Mouse (Mus musculus): Measurements from ENCODE around the gene Ctcf.

The Ctcf gene

DNA sequence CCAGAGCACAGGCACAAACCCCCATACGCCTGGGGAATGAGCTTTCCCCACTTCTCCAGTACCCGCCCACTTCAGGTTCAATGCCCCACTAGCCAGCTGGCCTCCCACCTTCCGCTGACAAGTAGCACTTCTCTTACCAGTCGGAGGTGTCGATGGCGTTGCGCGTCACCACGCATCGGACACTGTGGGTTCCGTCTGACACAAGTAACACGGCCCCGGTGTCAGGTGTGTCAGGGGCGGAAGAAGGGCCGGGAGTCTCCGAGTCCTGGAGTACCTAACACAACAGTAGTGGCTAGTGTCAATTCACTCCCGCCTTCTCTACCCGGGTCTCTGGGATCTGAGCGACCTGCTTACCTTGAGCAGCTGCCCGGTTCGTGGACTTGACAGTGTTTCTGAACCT lies 64.2 kb downstream of the Ctcf start:
- no peak for DNase-seq (ENCODE audit: extremely low read depth, low read depth, low spot score)

DNA sequence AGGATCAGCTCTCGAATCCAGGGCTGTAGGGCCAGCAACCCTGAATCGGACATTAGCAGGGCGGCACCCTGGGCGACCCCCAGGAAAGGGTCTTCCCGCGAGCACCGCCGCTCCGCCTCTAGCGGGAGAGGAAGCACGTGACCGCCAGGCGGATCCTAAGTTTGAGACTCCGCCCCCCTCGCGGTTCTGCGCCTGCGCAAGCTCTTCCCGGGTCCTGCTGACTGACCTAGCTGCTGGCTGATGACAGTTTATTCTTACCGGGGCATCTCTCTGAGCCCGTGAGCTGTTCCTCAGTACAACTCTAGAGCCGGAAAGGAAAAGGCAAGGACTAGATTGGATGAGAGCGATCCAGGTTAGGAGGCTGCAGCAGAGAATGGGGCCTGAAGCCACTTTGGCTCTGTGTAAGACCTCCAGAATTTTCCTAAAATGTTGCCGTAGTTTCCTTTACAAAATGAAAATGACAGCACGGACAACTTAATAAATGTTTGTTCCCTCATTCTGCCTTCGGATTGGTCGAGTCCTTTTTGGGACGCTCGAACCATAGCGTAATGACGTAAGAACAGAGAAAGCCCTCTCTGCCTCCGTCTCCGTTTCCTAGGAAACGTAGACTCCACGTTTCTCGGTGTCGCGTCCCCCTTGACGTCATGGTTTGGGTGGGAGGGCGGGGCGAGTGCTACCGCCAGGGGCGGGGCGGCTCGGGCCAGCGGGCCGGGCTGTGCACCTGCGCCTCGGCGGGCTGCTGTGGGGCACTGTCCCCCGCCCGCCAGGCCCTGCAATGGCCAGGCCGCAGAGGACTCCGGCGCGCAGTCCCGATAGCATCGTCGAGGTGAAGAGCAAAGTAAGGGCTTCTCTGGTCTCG lies 64.8 kb downstream of the Ctcf start, which contains the start of the genes Acd and Pard6a:
Gene Acd, minus strand, starts transcription at position 137 of the 859 bp plus-strand sequence.
Gene Pard6a, plus strand, starts transcription at position 183 of the 859 bp plus-strand sequence.
- DNase-seq (ENCODE audit: extremely low read depth, low read depth, low spot score): no peak

DNA sequence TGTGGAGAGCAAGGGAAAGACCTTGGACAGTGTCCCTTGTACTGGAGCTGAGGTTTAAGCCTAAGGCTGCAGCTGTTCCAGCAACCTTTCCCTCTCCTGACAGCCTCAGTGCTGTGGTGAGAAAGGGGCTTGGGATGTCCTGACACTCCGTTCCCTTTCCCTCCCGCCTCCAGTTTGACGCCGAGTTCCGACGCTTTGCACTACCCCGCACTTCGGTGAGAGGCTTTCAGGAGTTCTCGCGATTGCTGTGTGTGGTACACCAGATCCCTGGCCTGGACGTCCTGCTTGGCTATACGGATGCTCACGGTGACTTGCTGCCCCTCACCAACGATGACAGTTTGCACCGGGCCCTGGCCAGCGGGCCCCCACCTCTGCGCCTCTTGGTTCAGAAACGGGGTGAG lies 65.6 kb downstream of the Ctcf start:
- no peak for DNase-seq (ENCODE audit: extremely low read depth, low read depth, low spot score)

DNA sequence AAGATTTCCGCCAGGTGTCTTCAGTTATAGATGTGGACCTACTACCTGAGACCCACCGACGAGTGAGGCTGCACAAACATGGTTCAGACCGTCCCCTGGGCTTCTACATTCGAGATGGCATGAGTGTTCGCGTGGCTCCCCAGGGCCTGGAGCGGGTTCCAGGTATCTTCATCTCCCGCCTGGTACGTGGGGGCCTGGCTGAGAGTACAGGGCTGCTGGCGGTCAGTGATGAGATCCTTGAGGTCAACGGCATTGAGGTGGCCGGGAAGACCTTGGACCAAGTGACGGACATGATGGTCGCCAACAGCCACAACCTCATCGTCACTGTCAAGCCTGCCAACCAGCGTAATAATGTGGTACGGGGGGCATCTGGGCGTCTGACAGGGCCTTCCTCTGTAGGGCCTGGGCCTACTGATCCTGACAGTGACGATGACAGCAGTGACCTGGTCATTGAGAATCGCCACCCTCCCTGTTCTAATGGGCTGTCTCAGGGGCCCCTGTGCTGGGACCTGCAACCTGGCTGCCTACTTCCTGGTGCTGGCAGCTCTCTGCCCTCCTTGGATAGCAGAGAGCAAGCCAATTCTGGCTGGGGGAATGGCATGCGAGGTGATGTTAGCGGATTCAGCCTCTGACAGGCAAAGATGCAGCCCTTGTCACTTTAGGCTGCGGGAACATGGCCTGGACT lies 66.5 kb downstream of the Ctcf start:
- DNase-seq (ENCODE audit: extremely low read depth, low read depth, low spot score): no peak

DNA sequence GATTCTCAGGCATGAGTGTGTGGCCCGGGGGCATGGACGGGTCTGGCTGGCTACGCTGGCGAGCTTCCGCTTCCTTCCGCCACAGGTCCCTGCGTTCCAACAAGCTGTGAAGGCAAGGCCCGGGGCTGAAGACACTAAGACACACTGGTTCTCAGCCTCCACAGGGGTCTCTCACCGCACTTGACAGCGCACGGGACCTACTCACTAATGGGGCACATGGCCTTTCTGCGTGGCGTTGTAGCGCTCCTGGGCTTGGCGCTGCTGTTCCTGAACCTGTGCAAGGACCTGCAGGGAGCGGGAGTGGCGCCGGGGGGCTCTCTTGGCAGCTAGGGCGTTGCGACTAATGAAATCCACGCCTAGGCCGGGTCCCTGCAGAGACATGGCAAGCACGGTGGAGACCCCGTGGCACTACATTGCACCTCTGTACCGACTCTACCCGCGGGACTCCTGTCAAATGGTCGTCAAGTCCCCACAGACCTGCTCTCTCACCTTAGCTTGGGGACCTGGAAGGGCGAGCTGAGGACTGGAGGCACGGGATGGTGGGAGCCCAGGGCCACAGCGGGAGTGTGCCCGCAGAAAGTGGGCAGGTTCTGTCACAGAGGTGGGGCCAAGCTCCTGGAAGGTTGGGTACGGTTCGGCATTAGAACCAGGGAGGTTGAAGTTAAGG lies 67.9 kb downstream of the Ctcf start:
- DNase-seq (ENCODE audit: extremely low read depth, low read depth, low spot score): no peak

DNA sequence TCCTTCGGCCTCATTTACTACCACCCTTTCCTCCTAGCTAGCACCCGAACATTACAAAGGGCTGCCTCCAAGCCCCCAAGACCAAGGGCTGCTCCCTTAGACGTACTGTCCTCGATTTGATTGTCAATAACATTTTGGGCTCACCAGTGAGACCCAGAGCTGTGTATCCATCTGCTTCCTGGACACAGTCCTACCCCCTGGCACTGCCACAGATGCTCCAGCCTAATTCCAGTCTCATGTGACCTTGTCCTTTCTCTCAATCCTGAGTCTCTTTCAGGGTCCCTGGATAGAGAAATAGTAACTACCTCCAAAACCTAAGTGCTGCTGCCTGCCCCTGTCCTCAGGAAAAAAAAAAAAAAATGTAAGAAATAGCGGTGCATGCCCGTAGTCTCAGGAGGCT lies 68.6 kb downstream of the Ctcf start:
- DNase-seq (ENCODE audit: extremely low read depth, low read depth, low spot score): no peak

DNA sequence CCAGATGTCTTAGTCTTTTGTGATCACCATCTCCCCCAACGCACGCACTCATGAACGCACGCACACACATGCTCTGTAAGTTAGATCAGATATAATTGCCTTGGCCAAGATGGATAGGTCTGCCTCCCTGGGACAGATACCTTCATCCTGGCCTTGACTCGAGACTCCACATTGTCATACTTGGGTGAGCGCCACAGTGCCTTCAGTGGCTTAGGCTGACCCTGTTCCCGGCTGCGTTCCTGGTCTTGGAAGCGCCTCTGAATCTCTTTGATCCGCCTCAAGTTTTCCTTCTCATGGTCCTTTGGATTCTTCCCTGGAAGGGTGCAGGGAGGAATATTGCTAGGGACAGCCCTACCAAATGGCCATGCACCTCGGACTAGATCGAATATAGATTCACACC lies 70.1 kb downstream of the Ctcf start:
- no peak for DNase-seq (ENCODE audit: extremely low read depth, low read depth, low spot score)

DNA sequence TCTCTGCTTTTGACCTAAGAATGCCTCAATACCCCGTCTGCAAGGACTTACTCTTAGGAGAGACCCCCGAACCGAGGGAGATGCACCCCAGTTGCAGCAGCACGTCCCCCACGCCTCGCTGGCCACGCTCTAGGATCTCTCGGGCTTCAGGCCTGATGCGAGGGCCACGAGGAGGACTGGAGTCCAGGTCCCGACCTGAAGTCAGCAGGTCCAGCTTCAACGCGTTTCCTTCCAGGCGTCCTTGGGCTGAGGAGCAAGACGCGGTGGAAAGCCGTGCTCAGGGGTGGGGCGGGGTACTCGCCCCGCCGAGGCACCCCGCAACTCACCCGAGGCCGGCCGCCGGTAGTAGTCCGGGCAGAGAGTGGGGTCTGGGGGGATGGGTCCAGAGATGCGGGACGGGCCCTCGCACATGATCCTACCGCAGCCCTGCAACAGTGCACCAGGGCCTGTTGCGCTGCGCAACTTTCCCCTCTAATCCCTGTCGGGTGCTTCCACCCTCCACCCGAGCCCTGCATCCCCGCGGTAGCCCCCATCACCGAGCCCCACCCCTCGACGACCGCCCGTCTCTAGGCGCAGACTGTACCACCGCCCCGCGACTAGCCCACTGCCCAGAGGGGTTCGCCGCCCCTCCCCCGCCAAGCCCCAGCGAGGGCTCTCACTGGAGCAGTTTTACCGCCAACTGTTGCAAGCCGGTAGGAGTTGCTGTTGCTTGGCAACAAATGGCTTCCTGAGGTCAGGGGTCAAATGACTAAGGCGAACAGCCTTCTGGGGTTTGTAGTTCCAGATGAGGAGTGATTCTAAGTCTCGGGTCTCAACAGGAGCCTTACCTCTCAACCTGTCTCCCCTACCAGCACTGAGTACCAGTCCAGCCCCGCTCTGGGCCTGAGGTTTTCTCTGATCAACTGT lies 71.4 kb downstream of the Ctcf start, which contains the start of the genes 4933405L10Rik and Enkd1:
Gene 4933405L10Rik, plus strand, starts transcription at position 158 of the 906 bp plus-strand sequence.
Gene Enkd1, minus strand, starts transcription at position 713 of the 906 bp plus-strand sequence.
- no peak for DNase-seq (ENCODE audit: extremely low read depth, low read depth, low spot score)

DNA sequence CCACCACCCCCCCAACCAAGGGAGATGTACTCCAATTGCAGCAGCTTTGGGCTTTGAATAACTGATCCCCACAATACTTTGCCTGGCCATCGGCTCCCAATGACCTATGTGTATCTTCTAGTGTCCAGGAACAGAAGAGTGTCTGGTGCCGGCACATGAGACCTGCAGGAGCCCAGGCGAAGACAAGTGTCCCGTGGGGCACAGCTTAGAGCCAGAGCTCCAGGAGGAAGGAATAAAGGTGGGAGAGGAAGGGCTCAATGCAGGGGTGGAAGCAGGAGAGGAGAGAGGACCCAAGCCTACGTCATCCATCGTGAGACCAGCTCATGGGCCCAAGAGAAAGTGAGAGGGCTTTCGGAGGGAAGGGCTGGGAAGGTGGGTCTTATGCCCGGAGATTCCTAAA lies 72.3 kb downstream of the Ctcf start:
- no peak for DNase-seq (ENCODE audit: extremely low read depth, low read depth, low spot score)

DNA sequence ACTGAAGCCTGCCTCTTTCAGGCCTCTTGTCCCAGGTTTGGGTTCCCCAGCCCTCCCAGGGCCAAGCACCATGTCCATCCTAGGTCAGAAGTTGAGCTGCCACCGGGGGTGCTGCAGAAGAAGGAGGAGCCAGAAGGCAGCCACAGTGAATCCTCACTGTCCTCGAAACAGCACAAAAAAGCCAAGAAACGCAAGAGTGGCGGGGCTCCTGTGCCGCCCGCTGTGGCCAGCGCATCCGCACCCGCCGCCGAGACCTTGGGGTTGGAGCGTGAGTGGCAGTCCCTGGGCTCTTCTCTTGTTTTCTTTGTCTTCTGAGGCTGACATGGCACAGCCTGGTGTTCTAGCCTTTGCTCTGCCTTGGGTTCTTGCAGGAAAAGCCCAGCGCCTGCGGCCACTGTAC lies 72.9 kb downstream of the Ctcf start:
- DNase-seq (ENCODE audit: extremely low read depth, low read depth, low spot score): no peak

DNA sequence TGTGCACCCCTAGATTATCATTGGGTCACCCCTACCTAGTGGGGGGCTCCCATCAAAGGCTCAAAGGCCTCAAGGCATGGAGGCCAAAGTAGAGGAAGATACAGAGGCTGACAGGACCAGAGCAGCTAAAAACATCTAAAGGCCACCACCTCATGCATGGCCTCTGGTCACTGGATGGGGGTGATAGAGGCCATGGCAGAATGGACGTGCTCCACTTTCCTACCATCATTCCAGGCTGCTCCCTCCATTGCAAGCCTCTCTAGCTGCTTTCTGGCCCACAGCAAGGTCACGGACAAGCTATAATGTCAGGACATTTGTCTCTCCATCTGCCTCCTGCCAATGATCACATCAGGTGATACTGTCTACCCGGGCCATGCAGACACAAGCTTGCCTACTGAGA lies 75.9 kb downstream of the Ctcf start:
- no peak for DNase-seq (ENCODE audit: extremely low read depth, low read depth, low spot score)

DNA sequence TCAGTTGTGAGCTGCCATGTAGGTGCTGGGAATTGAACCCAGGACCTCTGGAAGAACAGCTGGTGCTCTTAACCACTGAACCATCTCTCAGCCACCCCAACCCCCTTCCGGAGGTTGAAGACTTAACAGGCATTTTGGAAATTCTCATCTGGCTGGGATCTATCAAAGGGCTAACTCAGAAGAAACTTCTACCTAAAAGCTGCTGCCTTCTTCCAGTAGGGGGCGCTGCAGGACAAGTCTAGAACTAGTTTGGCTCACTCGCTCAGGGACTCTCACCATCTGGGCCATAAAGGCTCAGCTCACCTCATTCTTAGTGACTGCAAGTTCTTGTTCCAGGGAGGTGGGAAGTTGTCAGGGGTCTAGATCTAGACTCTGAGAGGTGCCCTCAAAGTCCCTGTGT lies 77.8 kb downstream of the Ctcf start:
- no peak for DNase-seq (ENCODE audit: extremely low read depth, low read depth, low spot score)

DNA sequence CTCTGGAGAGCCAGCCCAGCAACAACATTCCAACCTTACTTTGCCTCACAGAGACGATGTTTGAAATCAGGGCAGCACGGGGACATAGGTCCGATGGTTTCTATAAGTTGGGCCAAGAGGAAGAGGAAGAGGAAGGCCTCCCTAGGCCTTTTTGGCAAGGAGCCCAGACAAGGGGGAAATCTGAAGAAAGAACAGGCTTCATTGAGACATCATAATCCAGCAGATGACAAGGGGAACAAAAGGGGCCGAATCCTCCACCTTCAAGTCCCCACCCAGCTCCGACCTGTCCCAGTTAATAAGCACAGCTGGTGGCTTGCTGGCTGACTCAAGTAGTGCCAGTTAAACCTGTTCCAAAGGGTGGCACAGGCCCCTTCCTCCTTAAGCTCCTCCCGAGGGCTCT lies 78.7 kb downstream of the Ctcf start:
- DNase-seq (ENCODE audit: extremely low read depth, low read depth, low spot score): no peak

DNA sequence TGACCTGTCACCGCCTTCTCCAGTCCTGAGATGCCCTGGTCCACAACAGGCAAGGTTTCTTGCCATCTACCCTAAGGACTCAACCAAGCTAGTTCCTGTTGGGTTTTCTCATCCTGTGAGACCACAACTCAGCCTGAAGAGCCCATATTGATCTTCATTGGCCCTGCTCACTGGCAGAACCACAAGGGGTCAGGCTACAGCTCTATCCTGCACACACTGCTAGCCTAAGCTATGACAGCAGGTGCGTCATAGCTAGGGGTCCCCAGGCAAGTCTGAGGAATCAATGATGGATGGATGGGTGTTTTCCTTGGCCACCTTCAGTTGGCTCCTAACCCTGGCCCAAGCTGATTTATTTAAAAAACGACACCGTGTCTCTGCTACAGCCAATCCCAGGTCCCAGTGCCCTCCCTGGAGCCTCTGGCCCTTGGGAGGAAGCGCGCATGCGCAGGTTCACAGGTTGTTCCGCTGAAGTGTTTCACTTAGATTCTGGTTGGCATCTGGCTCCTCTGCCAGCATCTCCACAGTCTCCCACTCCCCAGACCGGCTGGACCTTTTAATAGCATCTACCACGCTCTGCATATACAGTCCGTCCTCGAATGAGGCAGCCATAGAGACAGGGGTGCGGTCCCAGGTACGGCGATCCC lies 80.1 kb downstream of the Ctcf start:
- DNase-seq (ENCODE audit: extremely low read depth, low read depth, low spot score): no peak

DNA sequence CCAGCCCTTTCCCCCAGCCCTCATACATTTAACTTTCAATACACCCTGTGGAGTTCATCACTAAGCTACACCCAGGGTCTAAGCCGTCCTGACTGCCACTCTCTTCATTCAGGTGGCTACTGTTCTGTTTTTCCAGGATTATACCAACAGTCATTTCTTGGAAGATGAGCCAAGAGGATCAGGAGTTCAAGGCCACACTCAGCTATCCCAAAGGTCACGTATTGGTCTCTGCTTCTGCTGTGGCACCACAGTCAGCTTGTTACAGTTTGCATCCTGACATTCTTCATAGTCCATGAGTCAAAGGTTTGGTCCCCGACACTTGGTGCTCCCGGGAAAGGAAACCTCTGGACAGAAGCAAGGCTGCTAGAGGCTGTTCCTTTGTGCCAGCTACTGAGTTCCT lies 83.3 kb downstream of the Ctcf start:
- no peak for DNase-seq (ENCODE audit: extremely low read depth, low read depth, low spot score)

DNA sequence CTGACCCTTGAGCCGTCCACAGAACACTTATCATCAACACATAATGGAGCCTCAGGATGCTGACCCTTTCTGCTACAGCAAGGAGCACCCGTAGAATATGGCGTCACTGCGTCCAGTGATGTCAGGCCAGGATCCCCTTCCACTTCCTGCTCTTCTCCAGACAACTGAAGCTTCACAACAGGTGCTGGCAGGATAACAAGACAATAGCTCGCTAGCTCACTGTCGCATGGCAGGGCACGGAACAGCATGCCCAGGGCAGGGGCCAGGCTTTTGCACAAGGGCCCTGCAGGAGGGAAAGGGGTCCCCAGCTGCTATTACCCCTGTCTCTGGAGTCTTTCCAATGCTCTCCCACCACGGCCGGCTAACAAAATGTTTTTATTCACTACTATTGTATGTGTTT lies 86.5 kb downstream of the Ctcf start:
- no peak for DNase-seq (ENCODE audit: extremely low read depth, low read depth, low spot score)

DNA sequence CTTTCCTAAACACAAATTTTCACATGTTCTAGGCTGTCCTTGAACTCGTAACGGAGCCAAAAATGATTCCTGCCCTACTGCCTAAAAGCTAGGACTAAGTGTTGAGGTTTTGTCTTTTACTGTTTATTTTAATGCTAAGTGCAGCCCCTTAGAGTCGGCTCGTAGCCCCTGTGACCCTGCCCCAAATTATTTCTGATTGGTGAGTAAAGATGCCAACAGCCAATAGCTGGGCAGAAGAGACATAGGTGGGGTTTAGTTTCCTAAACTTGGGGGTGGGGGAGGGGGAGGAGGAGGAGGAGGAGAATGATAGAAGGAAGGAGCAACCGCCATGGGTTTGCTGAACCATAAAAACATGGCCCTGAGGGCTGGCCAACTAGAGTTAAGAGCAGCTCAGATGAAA lies 89.4 kb downstream of the Ctcf start:
- no peak for DNase-seq (ENCODE audit: extremely low read depth, low read depth, low spot score)

DNA sequence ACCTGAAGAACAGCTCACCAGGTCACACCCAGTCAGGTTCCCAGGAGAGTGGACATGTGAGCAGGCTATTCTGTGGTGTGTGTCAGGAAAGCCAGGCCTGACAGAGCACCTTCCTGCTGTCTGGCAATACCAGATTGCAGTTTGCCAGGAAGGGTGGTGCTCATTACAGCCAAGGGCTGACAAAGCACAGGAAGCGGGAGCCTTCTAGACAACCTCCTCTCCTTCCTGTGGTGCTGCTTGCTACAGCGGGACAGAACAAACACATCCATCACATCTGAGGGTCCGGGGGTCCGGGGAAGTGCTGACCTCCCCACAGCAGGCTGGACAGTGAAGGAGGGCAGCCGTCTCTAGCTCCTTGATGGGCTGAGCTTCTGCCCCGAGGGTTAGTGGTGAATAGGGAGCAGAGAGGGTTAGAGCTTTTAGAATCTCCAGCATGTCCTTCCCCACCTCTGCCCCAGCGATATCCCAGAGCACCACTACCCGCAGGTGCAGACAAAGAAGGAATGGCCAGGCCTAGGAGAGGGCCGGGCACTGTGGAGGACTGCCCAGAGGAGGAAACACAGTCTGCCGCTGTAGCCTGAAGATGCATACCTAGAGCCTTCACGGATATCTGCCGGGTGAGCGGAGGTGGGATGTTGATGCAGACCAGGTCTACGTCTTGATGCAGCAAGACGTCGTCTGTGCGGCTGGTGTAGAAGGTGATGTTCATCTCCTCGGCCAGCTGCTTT lies 91.2 kb downstream of the Ctcf start:
- no peak for DNase-seq (ENCODE audit: extremely low read depth, low read depth, low spot score)

DNA sequence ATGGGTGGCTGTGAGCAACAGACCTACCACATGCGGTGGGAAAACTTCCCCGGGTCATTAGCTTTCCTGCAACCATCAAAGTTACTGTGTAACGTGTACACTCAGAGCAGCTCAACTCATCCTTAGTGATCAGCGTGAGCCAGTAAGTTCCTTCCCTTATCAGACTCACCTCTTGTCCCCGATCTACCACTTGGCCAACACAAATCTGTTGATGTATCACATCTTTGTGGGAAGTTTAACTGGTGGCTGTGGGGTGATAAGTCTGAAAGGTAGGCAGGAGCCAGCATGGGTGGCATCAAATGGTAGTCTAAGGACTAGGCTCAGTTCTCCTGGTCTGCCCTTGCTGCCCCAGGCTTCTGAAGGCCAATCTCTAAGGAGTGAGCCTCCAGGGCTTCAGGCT lies 95.8 kb downstream of the Ctcf start:
- no peak for DNase-seq (ENCODE audit: extremely low read depth, low read depth, low spot score)

Data from fat pad, adult 2 months (tissue).